26 mouse cellular contexts compared by ENCODE assay signal in the genomic region with DNA sequence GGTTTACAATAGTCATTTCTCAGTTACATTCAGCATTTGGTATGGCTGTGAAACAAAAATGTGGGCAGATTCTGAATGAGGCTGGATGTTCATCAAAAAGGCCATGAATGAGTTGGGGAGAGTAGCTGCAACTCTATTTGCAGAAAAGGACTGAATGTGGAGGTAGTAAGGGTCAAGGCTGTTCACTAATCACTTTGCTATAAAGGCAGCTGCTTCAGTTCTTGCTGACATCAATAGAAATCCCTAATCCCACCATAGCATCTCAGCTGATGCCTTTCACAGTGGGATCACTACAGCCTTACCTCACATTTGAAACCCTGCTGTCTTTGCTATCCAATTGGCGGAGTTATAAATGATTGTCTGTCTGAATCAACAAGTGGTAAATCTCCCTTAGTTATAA.
A peak's percentile ranks its signal among the peaks of the same experiment; 100 is the strongest.
DNase-seq lines count a peak whose midpoint lies in the region; ATAC-seq lines count a peak whose summit lies in the region.
"Had no signal": no experiment of that assay in that cellular context is flagged by ENCODE, and none has a peak within 500 bp of the region (broad histone marks: within the 10 kb centered on the region; RNA-seq: fewer than 3 reads in every experiment).

No protein-coding gene starts in this region.

- H3K4me3 ChIP-seq in forebrain, embryonic 11.5 days (ENCODE audit: low read depth, low read length) = no peak overlapping the region
- no peak overlapping the region for H3K4me3 ChIP-seq in forebrain, embryonic 10.5 days
- H3K4me3 ChIP-seq in midbrain, embryonic 12.5 days = no peak overlapping the region
- H3K4me3 ChIP-seq in midbrain, embryonic 10.5 days = no peak overlapping the region
- H3K4me3 ChIP-seq in forebrain, embryonic 13.5 days = no peak overlapping the region
- H3K4me3 ChIP-seq in midbrain, embryonic 14.5 days (replicated peaks; ENCODE audit: low read depth, low read length) = no peak overlapping the region
- H3K4me3 ChIP-seq: heart, embryonic 10.5 days; heart, embryonic 15.5 days; hindbrain, embryonic 15.5 days; limb, embryonic 13.5 days; lung, embryonic 15.5 days had no signal

- no peaks in the 10 kb centered on the region for H3K9me3 ChIP-seq in forebrain, embryonic 11.5 days (ENCODE audit: control insufficient read depth, low read length)
- no peaks in the 10 kb centered on the region for H3K9me3 ChIP-seq in forebrain, embryonic 10.5 days
- no peaks in the 10 kb centered on the region for H3K9me3 ChIP-seq in midbrain, embryonic 12.5 days
- no peaks in the 10 kb centered on the region for H3K9me3 ChIP-seq in midbrain, embryonic 10.5 days (replicated peaks)
- H3K9me3 ChIP-seq in forebrain, embryonic 13.5 days (replicated peaks) = no peaks in the 10 kb centered on the region
- H3K9me3 ChIP-seq in midbrain, embryonic 14.5 days (ENCODE audit: control insufficient read depth, low read length) = no peaks in the 10 kb centered on the region
- H3K9me3 ChIP-seq: heart, embryonic 10.5 days; heart, embryonic 15.5 days; hindbrain, embryonic 15.5 days; limb, embryonic 13.5 days; lung, embryonic 15.5 days had no signal

- whole genome bisulfite sequencing in forebrain, embryonic 11.5 days = 18% methylated on average over 1 of the region's 1 CpGs
- 30% methylated on average over 1 of the region's 1 CpGs for WGBS in forebrain, embryonic 10.5 days
- 14% methylated on average over 1 of the region's 1 CpGs for WGBS in midbrain, embryonic 12.5 days
- 39% methylated on average over 1 of the region's 1 CpGs for WGBS in midbrain, embryonic 10.5 days
- 9% methylated on average over 1 of the region's 1 CpGs for WGBS in forebrain, embryonic 13.5 days
- WGBS in midbrain, embryonic 14.5 days = 20% methylated on average over 1 of the region's 1 CpGs

- ATAC-seq in forebrain, embryonic 11.5 days (replicated peaks; ENCODE audit: low FRiP score) = peak; percentile 88
- peak; percentile 58; the same call in 1 of the 2 replicates for ATAC-seq in midbrain, embryonic 12.5 days (ENCODE audit: low FRiP score, low read depth)
- peak; percentile 75; the same call in 1 of the 2 replicates for ATAC-seq in forebrain, embryonic 13.5 days
- ATAC-seq in midbrain, embryonic 14.5 days (ENCODE audit: low FRiP score, low TSS enrichment) = peak; percentile 37; the same call in 1 of the 2 replicates
- ATAC-seq in erythroblast, adult 5-6 weeks (replicated peaks; ENCODE audit: low FRiP score, poor library complexity, severe bottlenecking) = no peak
- ATAC-seq: inflammation-experienced regulatory T-cells, adult 6 months had no signal

- H3K36me3 ChIP-seq in forebrain, embryonic 11.5 days (ENCODE audit: control insufficient read depth, insufficient read depth, low read length) = no peaks in the 10 kb centered on the region
- no peaks in the 10 kb centered on the region for H3K36me3 ChIP-seq in forebrain, embryonic 10.5 days (replicated peaks)
- H3K36me3 ChIP-seq in midbrain, embryonic 12.5 days = no peaks in the 10 kb centered on the region
- no peaks in the 10 kb centered on the region for H3K36me3 ChIP-seq in midbrain, embryonic 10.5 days
- H3K36me3 ChIP-seq in forebrain, embryonic 13.5 days (ENCODE audit: poor library complexity, severe bottlenecking) = no peaks in the 10 kb centered on the region
- H3K36me3 ChIP-seq in midbrain, embryonic 14.5 days (ENCODE audit: control insufficient read depth, insufficient read depth, low read length) = no peaks in the 10 kb centered on the region
- H3K36me3 ChIP-seq: heart, embryonic 10.5 days; heart, embryonic 15.5 days; hindbrain, embryonic 15.5 days; limb, embryonic 13.5 days; lung, embryonic 15.5 days had no signal

- no peak for DNase-seq in forebrain, embryonic 11.5 days (ENCODE audit: low spot score)
- no peak for DNase-seq in forebrain, embryonic 10.5 days (ENCODE audit: extremely low spot score, low spot score)
- DNase-seq in midbrain, embryonic 10.5 days (ENCODE audit: low spot score) = no peak
- DNase-seq in midbrain, embryonic 14.5 days = peak; percentile 17
- DNase-seq in thymus, adult 18-20 months = no peak
- DNase-seq: adrenal gland, adult 8-10 months; cerebellum, adult 8-10 months; cerebellum, postnatal 25 days; gastrocnemius, postnatal 25 days; heart, adult 11 months; kidney, adult 11 months; kidney, postnatal 25 days; right cerebral cortex, adult 18-20 months; spleen, adult 18-20 months; thymus, postnatal 25 days had no signal

- no peak overlapping the region for H3K4me2 ChIP-seq in forebrain, embryonic 11.5 days (ENCODE audit: low read depth, low read length, severe bottlenecking)
- H3K4me2 ChIP-seq in midbrain, embryonic 12.5 days (replicated peaks) = no peak overlapping the region
- H3K4me2 ChIP-seq in forebrain, embryonic 13.5 days = no peak overlapping the region
- H3K4me2 ChIP-seq in midbrain, embryonic 14.5 days (ENCODE audit: low read length) = no peak overlapping the region
- H3K4me2 ChIP-seq: heart, embryonic 15.5 days; hindbrain, embryonic 15.5 days; limb, embryonic 13.5 days; liver, embryonic 11.5 days; lung, embryonic 15.5 days had no signal

- H3K27ac ChIP-seq in forebrain, embryonic 11.5 days (ENCODE audit: low read depth, low read length) = no peak overlapping the region
- no peak overlapping the region for H3K27ac ChIP-seq in forebrain, embryonic 10.5 days
- H3K27ac ChIP-seq in midbrain, embryonic 12.5 days (replicated peaks) = no peak overlapping the region
- H3K27ac ChIP-seq in midbrain, embryonic 10.5 days (replicated peaks) = no peak overlapping the region
- no peak overlapping the region for H3K27ac ChIP-seq in forebrain, embryonic 13.5 days
- no peak overlapping the region for H3K27ac ChIP-seq in midbrain, embryonic 14.5 days (replicated peaks; ENCODE audit: low read depth, low read length)
- H3K27ac ChIP-seq: heart, embryonic 10.5 days; heart, embryonic 15.5 days; hindbrain, embryonic 15.5 days; limb, embryonic 13.5 days; lung, embryonic 15.5 days had no signal

- H3K27me3 ChIP-seq in forebrain, embryonic 11.5 days (ENCODE audit: control insufficient read depth, insufficient read depth, low read length) = no peaks in the 10 kb centered on the region
- no peaks in the 10 kb centered on the region for H3K27me3 ChIP-seq in forebrain, embryonic 10.5 days (ENCODE audit: poor library complexity, severe bottlenecking)
- no peaks in the 10 kb centered on the region; the same call in 1 of the 2 replicates for H3K27me3 ChIP-seq in midbrain, embryonic 12.5 days
- H3K27me3 ChIP-seq in midbrain, embryonic 10.5 days (ENCODE audit: low read depth, poor library complexity, severe bottlenecking) = no peaks in the 10 kb centered on the region
- no peaks in the 10 kb centered on the region for H3K27me3 ChIP-seq in forebrain, embryonic 13.5 days
- H3K27me3 ChIP-seq in midbrain, embryonic 14.5 days (ENCODE audit: control insufficient read depth, insufficient read depth, low read length) = no peaks in the 10 kb centered on the region
- H3K27me3 ChIP-seq: CH12.LX; heart, embryonic 15.5 days; hindbrain, embryonic 15.5 days; limb, embryonic 13.5 days; lung, embryonic 15.5 days had no signal

- no peaks in the 10 kb centered on the region for H3K4me1 ChIP-seq in forebrain, embryonic 11.5 days (replicated peaks; ENCODE audit: control insufficient read depth, insufficient read depth, low read length)
- peaks cover 17% of the 10 kb centered on the region for H3K4me1 ChIP-seq in forebrain, embryonic 10.5 days
- H3K4me1 ChIP-seq in midbrain, embryonic 12.5 days = peaks cover 6% of the 10 kb centered on the region
- peaks cover 11% of the 10 kb centered on the region for H3K4me1 ChIP-seq in midbrain, embryonic 10.5 days
- peaks cover 9% of the 10 kb centered on the region for H3K4me1 ChIP-seq in forebrain, embryonic 13.5 days
- peaks cover 5% of the 10 kb centered on the region; the same call in 1 of the 2 replicates for H3K4me1 ChIP-seq in midbrain, embryonic 14.5 days (ENCODE audit: control insufficient read depth, insufficient read depth, low read length)
- H3K4me1 ChIP-seq: limb, embryonic 13.5 days; lung, embryonic 15.5 days had no signal

- H3K9ac ChIP-seq in forebrain, embryonic 11.5 days (ENCODE audit: low read length) = no peak overlapping the region
- H3K9ac ChIP-seq in midbrain, embryonic 12.5 days (replicated peaks) = no peak overlapping the region
- H3K9ac ChIP-seq in forebrain, embryonic 13.5 days = no peak overlapping the region
- H3K9ac ChIP-seq in midbrain, embryonic 14.5 days (replicated peaks; ENCODE audit: low read length) = no peak overlapping the region
- H3K9ac ChIP-seq: heart, embryonic 15.5 days; hindbrain, embryonic 15.5 days; limb, embryonic 13.5 days; lung, embryonic 15.5 days had no signal
